Mouse (Mus musculus) hindbrain, embryonic 12.5 days (tissue): Measurements from ENCODE around the gene Mvk. TPM values are rescaled to one million over a fixed set of nuclear protein-coding genes. Genes with fewer than 3 reads are reported as not detected.

Experiments used
- ATAC-seq: fragments of 200-750 bp; cut with Nextera tagmentation; 2 replicates; pipeline ENCODE4 v1.8.0; 2017; ENCODE audit warnings: moderate TSS enrichment; ENCODE audit not compliant: low FRiP score
- H3K27ac ChIP-seq: fragments of 300-500 bp; sonication (generic); 2 replicates; pipeline ENCODE4 v1.5.1; 2016; ENCODE audit warnings: mild to moderate bottlenecking
- H3K27me3 ChIP-seq: fragments of 300-500 bp; sonication (generic); 2 replicates; pipeline ENCODE4 v1.6.1; 2016; ENCODE audit warnings: mild to moderate bottlenecking
- H3K36me3 ChIP-seq: fragments of 300-500 bp; sonication (generic); 2 replicates; pipeline ENCODE4 v1.6.1; 2016; ENCODE audit warnings: mild to moderate bottlenecking
- H3K4me1 ChIP-seq: fragments of 300-500 bp; sonication (generic); 2 replicates; pipeline ENCODE4 v1.6.1; 2016
- H3K4me2 ChIP-seq: fragments of 300-500 bp; sonication (generic); replicated peaks from 2 replicates; pipeline ENCODE4 v1.6.1; 2016; ENCODE audit warnings: mild to moderate bottlenecking
- H3K4me3 ChIP-seq: fragments of 300-500 bp; sonication (generic); 2 replicates; pipeline ENCODE4 v1.5.1; 2016; ENCODE audit warnings: mild to moderate bottlenecking
- H3K9ac ChIP-seq: fragments of 300-500 bp; sonication (generic); 2 replicates; pipeline ENCODE4 v1.6.1; 2016; ENCODE audit warnings: mild to moderate bottlenecking, moderate library complexity
- H3K9me3 ChIP-seq: fragments of 300-500 bp; sonication (generic); replicated peaks from 2 replicates; pipeline ENCODE4 v1.6.1; 2016; ENCODE audit warnings: mild to moderate bottlenecking
- WGBS: fragments of 180-500 bp; shearing (Covaris S2); methylation state at CpG from one replicate; pipeline ENCODE4 v1.1.7; 2016; 5-methylcytosine and 5-hydroxymethylcytosine counted together
- microRNA-seq: library from miRNA; unstranded; fragments of <30 nt; microRNA quantifications from one replicate; pipeline ENCODE4, GENCODE M21; 2017
- polyA plus RNA-seq: library from polyadenylated mRNA; unstranded; fragments of >200 nt; fragmentation: Nextera tagmentation; extraction: Ambion mirVana; gene quantifications from 2 replicates; pipeline ENCODE4 v1.2.1, GENCODE M21; 2016

The Mvk gene
- polyA plus RNA-seq, 1 experiment from 2014 or later: 50.6 TPM

- H3K9me3 ChIP-seq: no peaks in the 10 kb centered on the region
- no peaks in the 10 kb centered on the region for H3K4me1 ChIP-seq
- ATAC-seq: no peak
- WGBS: 89% methylated on average over 8 of the region's 8 CpGs
- H3K4me3 ChIP-seq: no peak overlapping the region
- H3K36me3 ChIP-seq: no peaks in the 10 kb centered on the region
- no peak overlapping the region for H3K27ac ChIP-seq
- H3K9ac ChIP-seq: no peak overlapping the region
- no peaks in the 10 kb centered on the region for H3K27me3 ChIP-seq
- no peak overlapping the region for H3K4me2 ChIP-seq
Measured at GRCm38 (mm10) chr5:114490241-114490640, 46.2 kb downstream of the Mvk start.

GRCm38 (mm10) chr5:114494761-114495160 lies 50.7 kb downstream of the Mvk start:
- H3K36me3 ChIP-seq: no peaks in the 10 kb centered on the region
- H3K9ac ChIP-seq: no peak overlapping the region
- 45% methylated on average over 1 of the region's 1 CpGs for WGBS
- no peaks in the 10 kb centered on the region for H3K9me3 ChIP-seq
- no peak overlapping the region for H3K4me3 ChIP-seq
- H3K27ac ChIP-seq: no peak overlapping the region
- no peaks in the 10 kb centered on the region for H3K27me3 ChIP-seq
- H3K4me1 ChIP-seq: peaks cover 3% of the 10 kb centered on the region; the same call in 1 of the 2 replicates
- H3K4me2 ChIP-seq: no peak overlapping the region
- ATAC-seq: no peak

GRCm38 (mm10) chr5:114501252-114501651 lies 57.2 kb downstream of the Mvk start:
- no peak overlapping the region for H3K4me2 ChIP-seq
- no peaks in the 10 kb centered on the region for H3K36me3 ChIP-seq
- ATAC-seq: no peak
- H3K9ac ChIP-seq: no peak overlapping the region
- H3K27me3 ChIP-seq: peaks cover 8% of the 10 kb centered on the region; the same call in 1 of the 2 replicates
- H3K27ac ChIP-seq: no peak overlapping the region
- H3K4me3 ChIP-seq: no peak overlapping the region
- 73% methylated on average over 9 of the region's 9 CpGs for WGBS
- H3K9me3 ChIP-seq: no peaks in the 10 kb centered on the region
- H3K4me1 ChIP-seq: peaks cover 3% of the 10 kb centered on the region; the same call in 1 of the 2 replicates

- H3K27ac ChIP-seq: no peak overlapping the region
- no peaks in the 10 kb centered on the region for H3K36me3 ChIP-seq
- H3K4me1 ChIP-seq: peaks cover 21% of the 10 kb centered on the region
- no peak overlapping the region for H3K9ac ChIP-seq
- WGBS: 81% methylated on average over 6 of the region's 6 CpGs
- ATAC-seq: no peak
- no peaks in the 10 kb centered on the region for H3K9me3 ChIP-seq
- peaks cover 8% of the 10 kb centered on the region; the same call in 1 of the 2 replicates for H3K27me3 ChIP-seq
- no peak overlapping the region for H3K4me3 ChIP-seq
- H3K4me2 ChIP-seq: no peak overlapping the region
Measured at GRCm38 (mm10) chr5:114504826-114505225, 60.8 kb downstream of the Mvk start.

- Histone ChIP-seq H3K9me3 (no peaks in the 10 kb centered on the region), H3K9ac (no peak overlapping the region), H3K36me3 (no peaks in the 10 kb centered on the region), H3K27ac (no peak overlapping the region), H3K4me3 (no peak overlapping the region), H3K27me3 (peaks cover 8% of the 10 kb centered on the region; the same call in 1 of the 2 replicates), H3K4me1 (peaks cover 26% of the 10 kb centered on the region), H3K4me2 (no peak overlapping the region)
- no peak for ATAC-seq
- 80% methylated on average over 14 of the region's 14 CpGs for WGBS
Measured at GRCm38 (mm10) chr5:114505260-114506085, 61.4 kb downstream of the Mvk start.

- peak; percentile 53 for ATAC-seq
- Histone ChIP-seq H3K36me3 (no peaks in the 10 kb centered on the region), H3K27ac (no peak overlapping the region), H3K27me3 (peaks cover 12% of the 10 kb centered on the region), H3K4me2 (no peak overlapping the region), H3K4me3 (no peak overlapping the region), H3K4me1 (peaks cover 29% of the 10 kb centered on the region), H3K9me3 (no peaks in the 10 kb centered on the region), H3K9ac (no peak overlapping the region)
- 59% methylated on average over 12 of the region's 12 CpGs for WGBS
Measured at GRCm38 (mm10) chr5:114507394-114507793, 63.3 kb downstream of the Mvk start.

GRCm38 (mm10) chr5:114507964-114508363 lies 63.9 kb downstream of the Mvk start:
- 64% methylated on average over 4 of the region's 4 CpGs for WGBS
- H3K36me3 ChIP-seq: no peaks in the 10 kb centered on the region
- no peak overlapping the region for H3K27ac ChIP-seq
- H3K4me3 ChIP-seq: no peak overlapping the region
- no peak overlapping the region for H3K9ac ChIP-seq
- H3K27me3 ChIP-seq: peaks cover 14% of the 10 kb centered on the region
- H3K4me2 ChIP-seq: no peak overlapping the region
- no peak for ATAC-seq
- no peaks in the 10 kb centered on the region for H3K9me3 ChIP-seq
- peaks cover 29% of the 10 kb centered on the region for H3K4me1 ChIP-seq

GRCm38 (mm10) chr5:114509461-114509860 lies 65.4 kb downstream of the Mvk start:
- H3K9ac ChIP-seq: no peak overlapping the region
- H3K9me3 ChIP-seq: no peaks in the 10 kb centered on the region
- peaks cover 42% of the 10 kb centered on the region for H3K4me1 ChIP-seq
- no peaks in the 10 kb centered on the region for H3K36me3 ChIP-seq
- peak; percentile 73 for ATAC-seq
- peaks cover 21% of the 10 kb centered on the region for H3K27me3 ChIP-seq
- H3K27ac ChIP-seq: no peak overlapping the region
- no peak overlapping the region for H3K4me2 ChIP-seq
- H3K4me3 ChIP-seq: no peak overlapping the region
- WGBS: 46% methylated on average over 7 of the region's 7 CpGs

Small RNA genes within 50 kb of the gene (microRNA-seq; reads per million reads assigned to microRNA genes)
- gene Mir7027: not detected

Other genes starting within 250 kb of the Mvk start
- gene Foxn4, start 170.5 kb upstream of the Mvk start, polyA plus RNA-seq: 3.2 and 4.1 TPM in 2 replicates
- 0.51 and 0.79 TPM in 2 replicates for gene Myo1h, start 155.1 kb upstream of the Mvk start, polyA plus RNA-seq
- 110 and 115 TPM in 2 replicates for gene Kctd10, start 63.8 kb upstream of the Mvk start, polyA plus RNA-seq
- 57.9 and 58.2 TPM in 2 replicates for gene Ube3b, start 63.7 kb upstream of the Mvk start, polyA plus RNA-seq
- 27.3 and 31.5 TPM in 2 replicates for gene Mmab, start 209 bp upstream of the Mvk start, polyA plus RNA-seq
- gene Fam222a, start 123.7 kb downstream of the Mvk start, polyA plus RNA-seq: 9.4 and 9.9 TPM in 2 replicates
- gene Trpv4, start 214.2 kb downstream of the Mvk start, polyA plus RNA-seq: 1.3 and 1.5 TPM in 2 replicates
- 60.5 and 63.3 TPM in 2 replicates for gene Gltp, start 246.7 kb downstream of the Mvk start, polyA plus RNA-seq